Mouse (Mus musculus): ENCODE data around the gene Spop. TPM values are rescaled to one million over a fixed set of nuclear protein-coding genes. Genes with fewer than 3 reads are reported as not detected.

Spop gene
- polyA plus RNA-seq, 1 experiment from 2014 or later = 193 TPM

Other genes starting within 250 kb of the Spop start
- 0.20 TPM in 1 of 2 replicates, not detected in the other for gene Tac4, start 152.6 kb upstream of the Spop start, polyA plus RNA-seq (2016; fragmentation: Nextera tagmentation; extraction: Ambion mirVana)
- gene Kat7, start 103.8 kb upstream of the Spop start, polyA plus RNA-seq (2016; fragmentation: Nextera tagmentation; extraction: Ambion mirVana) = 83.9 and 92.1 TPM in 2 replicates
- 6.0 and 7.8 TPM in 2 replicates for gene Fam117a, start 77.1 kb upstream of the Spop start, polyA plus RNA-seq (2016; fragmentation: Nextera tagmentation; extraction: Ambion mirVana)
- 126 TPM in 2 replicates for gene Slc35b1, start 29.4 kb upstream of the Spop start, polyA plus RNA-seq (2016; fragmentation: Nextera tagmentation; extraction: Ambion mirVana)
- gene Nxph3, start 100.5 kb downstream of the Spop start, polyA plus RNA-seq (2016; fragmentation: Nextera tagmentation; extraction: Ambion mirVana) = 0.57 and 0.87 TPM in 2 replicates
- gene Ngfr, start 173.7 kb downstream of the Spop start, polyA plus RNA-seq (2016; fragmentation: Nextera tagmentation; extraction: Ambion mirVana) = 10.5 and 10.9 TPM in 2 replicates